ENCODE assay signal across 8 mouse cellular contexts in the genomic region with DNA sequence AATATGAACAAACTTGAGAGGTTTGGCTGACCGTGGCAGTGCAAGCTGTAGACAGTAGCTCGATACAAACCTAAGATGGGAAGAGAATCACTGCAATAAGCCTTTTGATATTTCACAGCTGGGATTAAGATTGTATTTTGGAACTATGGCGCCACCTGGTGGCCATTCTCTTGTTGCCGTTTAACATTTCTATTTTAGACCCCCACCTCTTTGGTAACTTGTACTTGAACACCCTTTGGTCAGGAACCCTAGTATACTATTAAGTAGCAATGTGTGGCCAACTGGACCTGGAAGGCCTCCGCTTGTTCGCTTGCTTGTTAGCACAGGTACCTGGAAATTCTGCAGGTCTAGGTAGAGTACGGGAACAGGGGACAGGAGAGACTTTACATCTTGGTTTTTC. TPM values are rescaled to one million over a fixed set of nuclear protein-coding genes. Genes with fewer than 3 reads are reported as not detected.
DNase-seq lines count a peak whose midpoint lies in the region; ATAC-seq and TF ChIP-seq lines count a peak whose summit lies in the region.

No protein-coding gene starts in this region.

- CTCF ChIA-PET in Patski (lab: Charles Lee) = interaction anchor here (0.8 to 3.4 kb wide), 15 partner anchors 9 to 418 kb away, joined by 3 to 19 read pairs (median 4); no protein-coding TSS in a partner anchor

- no peaks in the 10 kb centered on the region for H3K36me3 ChIP-seq in lung, postnatal 0 days (ENCODE audit: insufficient read depth, low read length)

- peak; percentile 73 for TF ChIP-seq CTCF in Patski (IDR thresholded peaks at IDR 0.05)
- peak; percentile 77 for TF ChIP-seq CTCF in gastrocnemius, adult 2 months (IDR thresholded peaks at IDR 0.05)
- peak; percentile 81 for TF ChIP-seq CTCF in lung, postnatal 0 days (IDR thresholded peaks at IDR 0.05)

- no peaks in the 10 kb centered on the region for H3K9me3 ChIP-seq in lung, postnatal 0 days (ENCODE audit: low read length)

- in situ Hi-C loops in Patski (cut with MboI; ENCODE audit: low pct_unique_long_range_greater_than_20kb) = loop anchor here (5.0 kb wide), 1 partner anchor 281 kb away; no protein-coding TSS in a partner anchor

- H3K4me3 ChIP-seq in gastrocnemius, adult 2 months = no peak overlapping the region
- H3K4me3 ChIP-seq in lung, postnatal 0 days (ENCODE audit: low read depth, low read length) = no peak overlapping the region

- 13% methylated on average over 7 of the region's 7 CpGs for WGBS in lung, postnatal 0 days

- POLR2A ChIA-PET in Patski (lab: Charles Lee) = no interaction called here

- H3K4me2 ChIP-seq in lung, postnatal 0 days (replicated peaks; ENCODE audit: low read depth, low read length) = no peak overlapping the region

- intact Hi-C loops in gastrocnemius, adult 2 months (cut with DNase I) = loop anchor here (2.0 to 5.0 kb wide), 2 partner anchors 283 to 401 kb away; a partner anchor contains a TSS

- no peak overlapping the region for H3K9ac ChIP-seq in lung, postnatal 0 days (replicated peaks; ENCODE audit: low read depth)

- DNase-seq in A20 (ENCODE audit: low read depth, low spot score) = peak; percentile 86
- DNase-seq in Patski (ENCODE audit: low read depth, low spot score) = no peak
- peak; percentile 84 to 88 for DNase-seq in cerebellum, postnatal 10 days
- peak; percentile 73 for DNase-seq in gastrocnemius, adult 2 months
- peak; percentile 61 to 90 for DNase-seq in kidney, postnatal 36 days
- peak; percentile 90 for DNase-seq in lung, postnatal 0 days (ENCODE audit: low spot score)
- DNase-seq in ovary, postnatal 14 days (ENCODE audit: low spot score) = peak; percentile 57
- peak; percentile 65 for DNase-seq in thymus, postnatal 25 days

- TF ChIP-seq EP300 in lung, postnatal 0 days (IDR thresholded peaks at IDR 0.05) = 0 out of 2 replicates have a peak, but pooled peaks have one; percentile 15

- no peak for ATAC-seq in Patski
- ATAC-seq in lung, postnatal 0 days = peak; percentile 26; the same call in 1 of the 2 replicates

- H3K27ac ChIP-seq in gastrocnemius, adult 2 months = no peak overlapping the region
- H3K27ac ChIP-seq in lung, postnatal 0 days (ENCODE audit: low read length) = no peak overlapping the region

- H3K4me1 ChIP-seq in lung, postnatal 0 days (ENCODE audit: insufficient read depth, low read depth, low read length) = no peaks in the 10 kb centered on the region

- no peaks in the 10 kb centered on the region for H3K27me3 ChIP-seq in Patski
- no peaks in the 10 kb centered on the region for H3K27me3 ChIP-seq in lung, postnatal 0 days (replicated peaks; ENCODE audit: insufficient read depth, low read length)

RNA-seq across cellular contexts. Expression of a gene that starts 33.2 kb away (rescaled TPM):
- polyA plus RNA-seq in Patski (2021) = 0.32 TPM
- 1 to 10 TPM; 1.1 to 1.2 TPM for total RNA-seq in gastrocnemius, adult 2 months (2021)
- 0.49 and 0.86 TPM in 2 replicates for polyA plus RNA-seq in lung, postnatal 0 days (2015; fragmentation: Nextera tagmentation; extraction: Ambion mirVana)
